Mouse (Mus musculus) urinary bladder, adult 18-20 months (tissue): ENCODE measurements around the gene Atp1a4.

ENCODE experiments used
- DNase-seq, 2 experiments: peaks; one replicate each; pipeline ENCODE4 v3.0.0; 2022; ENCODE audit warnings: low spot score in 2 of 2, mixed read lengths in 2 of 2

The Atp1a4 gene

GRCm38 (mm10) chr1:172197851-172198250, 60.4 kb downstream of the Atp1a4 start:
- DNase-seq = no peak

- DNase-seq = no peak
Measured at GRCm38 (mm10) chr1:172197146-172197545, 61.1 kb downstream of the Atp1a4 start.

GRCm38 (mm10) chr1:172194435-172194834, 63.8 kb downstream of the Atp1a4 start:
- DNase-seq = no peak

- no peak for DNase-seq
Measured at GRCm38 (mm10) chr1:172192217-172192616, 66.0 kb downstream of the Atp1a4 start.

- DNase-seq = no peak
Measured at GRCm38 (mm10) chr1:172191578-172191977, 66.6 kb downstream of the Atp1a4 start.

GRCm38 (mm10) chr1:172188891-172189290, 69.3 kb downstream of the Atp1a4 start:
- DNase-seq = no peak

GRCm38 (mm10) chr1:172186401-172187289, 71.6 kb downstream of the Atp1a4 start:
- DNase-seq = no peak

- DNase-seq = no peak
Measured at GRCm38 (mm10) chr1:172183915-172184314, 74.3 kb downstream of the Atp1a4 start.

- DNase-seq = no peak
Measured at GRCm38 (mm10) chr1:172183056-172183455, 75.2 kb downstream of the Atp1a4 start.

- no peak for DNase-seq
Measured at GRCm38 (mm10) chr1:172181777-172182176, 76.4 kb downstream of the Atp1a4 start.

- DNase-seq = no peak
Measured at GRCm38 (mm10) chr1:172180881-172181280, 77.3 kb downstream of the Atp1a4 start.

GRCm38 (mm10) chr1:172179102-172179501, 79.1 kb downstream of the Atp1a4 start:
- DNase-seq = no peak

GRCm38 (mm10) chr1:172177791-172178190, 80.4 kb downstream of the Atp1a4 start:
- no peak for DNase-seq
